Mouse (Mus musculus) lung, postnatal 0 days (tissue): ENCODE measurements around the gene Kifc5b.

ENCODE experiments used
- CTCF ChIP-seq: IDR thresholded peaks from 2 replicates; pipeline ENCODE4 v1.5.1; 2016; ENCODE audit warnings: antibody characterized with exemption, mild to moderate bottlenecking
- EP300 ChIP-seq: IDR thresholded peaks from 2 replicates; pipeline ENCODE4 v1.6.1; 2016; ENCODE audit warnings: antibody characterized with exemption, mild to moderate bottlenecking, control low read depth

- TF ChIP-seq EP300 (no peak), CTCF (no peak)
Measured at GRCm38 (mm10) chr17:26957872-26958271, 41.0 kb downstream of the Kifc5b start.
